Mouse (Mus musculus) liver, embryonic 11.5 days (tissue): ENCODE results near the gene Prokr1. TPM values are rescaled to one million over a fixed set of nuclear protein-coding genes. Genes with fewer than 3 reads are reported as not detected.

Experiments used
- polyA plus RNA-seq: library from polyadenylated mRNA; unstranded; fragments of >200 nt; fragmentation: Nextera tagmentation; extraction: Ambion mirVana; gene quantifications from 2 replicates; pipeline ENCODE4 v1.2.1, GENCODE M21; 2014

Prokr1 gene
- polyA plus RNA-seq, 1 experiment from 2014 or later, result 1.8 TPM

Other genes with a start within 250 kb of the Prokr1 start
- gene Gkn1, start 239.8 kb downstream of the Prokr1 start, polyA plus RNA-seq, result not detected in 2 replicates
- not detected in 2 replicates for gene Gkn2, start 217.4 kb downstream of the Prokr1 start, polyA plus RNA-seq
- gene Gkn3, start 201.8 kb downstream of the Prokr1 start, polyA plus RNA-seq, result 0.21 TPM in 1 of 2 replicates, not detected in the other
- gene Bmp10, start 161.7 kb downstream of the Prokr1 start, polyA plus RNA-seq, result 0.75 and 0.82 TPM in 2 replicates
- 6.9 and 7.9 TPM in 2 replicates for gene Arhgap25, start 57.5 kb downstream of the Prokr1 start, polyA plus RNA-seq
- gene Aplf, start 81.5 kb upstream of the Prokr1 start, polyA plus RNA-seq, result 22.5 and 25.2 TPM in 2 replicates
- 0.45 and 0.57 TPM in 2 replicates for gene Efcc1, start 140.1 kb upstream of the Prokr1 start, polyA plus RNA-seq
- gene Gp9, start 187.3 kb upstream of the Prokr1 start, polyA plus RNA-seq, result 37.2 and 37.3 TPM in 2 replicates
- 20.4 and 21.4 TPM in 2 replicates for gene Rab43, start 221.4 kb upstream of the Prokr1 start, polyA plus RNA-seq
- 5.6 and 7.8 TPM in 2 replicates for gene Gm45140, start 245.1 kb upstream of the Prokr1 start, polyA plus RNA-seq
- 84.8 and 89.0 TPM in 2 replicates for gene Isy1, start 248.1 kb upstream of the Prokr1 start, polyA plus RNA-seq